Mouse (Mus musculus): Measurements from ENCODE around the gene Klf9.
"Not testable (repeated sequence)": the region's sequence is repeated elsewhere in the genome, so short reads cannot be mapped to it uniquely, and the experiment has no call there.

DNA sequence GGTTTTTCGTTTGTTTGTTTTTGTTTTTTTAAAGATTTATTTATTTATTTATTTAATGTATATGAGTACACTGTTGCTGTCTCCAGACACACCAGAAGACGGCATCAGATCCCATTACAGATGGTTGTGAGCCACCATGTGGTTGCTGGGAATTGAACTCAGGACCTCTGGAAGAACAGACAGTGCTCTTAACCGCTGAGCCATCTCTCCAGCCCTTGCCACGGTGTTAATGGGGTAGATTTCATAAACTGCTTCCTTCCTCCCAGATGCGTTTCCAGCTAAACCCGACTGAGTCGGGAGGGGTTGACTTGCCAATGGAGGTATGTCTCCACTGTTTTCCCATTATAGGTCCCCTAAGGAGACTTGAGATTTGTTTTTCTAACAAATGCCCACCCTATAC is 4.5 kb downstream of the Klf9 start:
- not testable (repeated sequence) for TF ChIP-seq CTCF, EP300 (IDR thresholded peaks at IDR 0.05; ENCODE audit: low read depth)

Measured in heart, postnatal 0 days (tissue).